Mouse (Mus musculus) spleen, adult 2 months (tissue): ENCODE data around the gene Polr3b.

Source experiments
- CTCF ChIP-seq: fragments of 200-500 bp; IDR thresholded peaks from 2 replicates; pipeline ENCODE4 v1.5.1; 2011; ENCODE audit warnings: mild to moderate bottlenecking, inconsistent platforms; ENCODE audit not compliant: insufficient read depth, insufficient read length, insufficient replicate concordance; ENCODE audit errors: extremely low read depth
- POLR2A ChIP-seq: fragments of 200-500 bp; IDR thresholded peaks from 2 replicates; pipeline ENCODE4 v1.6.1; 2011; ENCODE audit warnings: low read depth, low read length, inconsistent platforms

DNA sequence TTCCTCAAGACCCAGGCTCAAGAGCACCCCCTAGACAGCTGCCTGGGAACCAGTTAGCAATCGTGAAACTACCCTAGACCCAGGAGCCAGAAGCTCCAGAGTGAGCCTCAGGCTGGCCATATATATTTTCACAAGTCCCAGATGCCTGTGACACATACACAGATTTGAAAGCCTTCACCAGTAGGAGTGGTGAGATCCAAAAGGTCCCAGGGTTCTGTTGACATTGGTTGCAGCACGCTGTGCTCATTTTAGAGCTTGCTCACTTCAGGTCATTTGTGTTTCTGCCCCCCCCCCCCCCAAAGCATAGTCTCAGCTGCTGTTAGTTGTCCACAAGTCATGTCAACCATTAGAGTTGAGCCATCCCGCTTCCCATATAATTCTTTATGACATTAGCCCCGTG is 31.9 kb downstream of the Polr3b start:
- no peak for TF ChIP-seq CTCF
- no peak for TF ChIP-seq POLR2A
